Comparison of ENCODE assay signal across 21 mouse cellular contexts in genomic region chr8:46745464-46745863, GRCm38 (mm10). TPM values are rescaled to one million over a fixed set of nuclear protein-coding genes. Genes with fewer than 3 reads are reported as not detected.
DNase-seq lines count a peak whose midpoint lies in the region; ATAC-seq and TF ChIP-seq lines count a peak whose summit lies in the region.
"Had no signal": no experiment of that assay in that cellular context is flagged by ENCODE, and none has a peak within 500 bp of the region (broad histone marks: within the 10 kb centered on the region; RNA-seq: fewer than 3 reads in every experiment).

No protein-coding gene starts in this region.

- 66% methylated on average over 1 of the region's 1 CpGs for WGBS in lung, adult 2 months

- H3K4me1 ChIP-seq in lung, adult 2 months (ENCODE audit: control insufficient read depth, insufficient read depth, low read length) = peaks cover 25% of the 10 kb centered on the region

- no peak overlapping the region for H3K4me3 ChIP-seq in lung, adult 2 months (replicated peaks; ENCODE audit: extremely low read depth, low read depth, low read length)
- H3K4me3 ChIP-seq: embryonic facial prominence, embryonic 12.5 days; heart, embryonic 12.5 days; hindbrain, embryonic 12.5 days had no signal

- peak; percentile 27 for DNase-seq in heart, adult 11 months
- no peak for DNase-seq in heart, postnatal 10 days
- peak; percentile 69 for DNase-seq in MEL-GATA-1-ER (ENCODE audit: extremely low read depth, low read depth)
- no peak for DNase-seq in cerebellum, adult 11 months
- DNase-seq in lung, adult 2 months = no peak
- DNase-seq: adrenal gland, postnatal 14 days; cerebellum, adult 2 months; cerebellum, postnatal 10 days; gastrocnemius, postnatal 10 days; heart, postnatal 36 days had no signal

- intact Hi-C loops in heart, postnatal 10 days (cut with DNase I) = no loop called here

- ATAC-seq in granulocyte monocyte progenitor cell, adult 5-6 weeks (replicated peaks; ENCODE audit: poor library complexity, severe bottlenecking) = 0 out of 2 replicates have a peak, but pooled peaks have one; percentile 17
- no peak for ATAC-seq in erythroblast, adult 5-6 weeks (replicated peaks; ENCODE audit: low FRiP score, poor library complexity, severe bottlenecking)
- ATAC-seq: activated CD4-positive, CD25-positive, alpha-beta regulatory T cell, adult 4 months; forebrain, embryonic 14.5 days; hindbrain, embryonic 16.5 days; inflammation-experienced regulatory T-cells, adult 6 months; intestine, postnatal 0 days; Patski had no signal

- TF ChIP-seq CTCF in lung, adult 2 months (IDR thresholded peaks at IDR 0.05; ENCODE audit: insufficient read depth, low read length) = no peak

- TF ChIP-seq POLR2A in lung, adult 2 months (IDR thresholded peaks at IDR 0.05; ENCODE audit: borderline replicate concordance, extremely low read depth, low read depth, low read length) = no peak

RNA-seq across cellular contexts. Expression of gene Irf2, which starts 5.9 kb away (rescaled TPM):
- 10 to 100 TPM; 38.2 to 47.6 TPM for total RNA-seq in heart, postnatal 10 days (2021)
- total RNA-seq in granulocyte monocyte progenitor cell, adult 5-6 weeks (2014; fragmentation: Nextera tagmentation) = 48.8 and 67.9 TPM in 2 replicates
- 12.6 and 20.4 TPM in 2 replicates for total RNA-seq in granulocyte monocyte progenitor cell, adult 5-6 weeks (2017)
- 20.5 and 24.6 TPM in 2 replicates for polyA plus RNA-seq in lung, adult 2 months (2012; rRNA removed)
- 44.7 and 89.5 TPM in 2 replicates for total RNA-seq in erythroblast, adult 5-6 weeks (2015; ENCODE audit: low replicate concordance)
- 38.5 and 52.1 TPM in 2 replicates for total RNA-seq in erythroblast, adult 5-6 weeks (2017; ENCODE audit: low replicate concordance)

Comparison
In these comparisons a context has a peak if more than half of its experiments do, and no peak if none do; other contexts are left out.
1. DNase-seq: peak in heart, adult 11 months (single experiment) and MEL-GATA-1-ER (single experiment); none in heart, postnatal 10 days (0 of 2), cerebellum, adult 11 months (single experiment) and lung, adult 2 months (single experiment).